Mouse (Mus musculus) forebrain, embryonic 11.5 days (tissue): ENCODE measurements at regions not wholly inside any gene's neighbourhood (a gene's known extent, or its start where the extent isn't known, plus 50 kb on each side); places are given as distances from the start of the nearest gene placed in this dataset.

Experiments used
- ATAC-seq: fragments of 200-750 bp; cut with Nextera tagmentation; replicated peaks from 2 replicates; pipeline ENCODE4 v1.8.0; 2017; ENCODE audit warnings: moderate TSS enrichment; ENCODE audit not compliant: low FRiP score
- DNase-seq: peaks from one replicate; pipeline ENCODE4 v3.0.0-alpha.2; 2017; ENCODE audit warnings: low spot score
- H3K27ac ChIP-seq: fragments of 300-500 bp; sonication (generic); 2 replicates; pipeline ENCODE4 v1.5.1; 2014; ENCODE audit warnings: low read depth, low read length
- H3K27me3 ChIP-seq: fragments of 300-500 bp; sonication (generic); 2 replicates; pipeline ENCODE4 v1.6.1; 2014; ENCODE audit warnings: mild to moderate bottlenecking, low read length, mixed read lengths; ENCODE audit not compliant: control insufficient read depth, insufficient read depth
- H3K36me3 ChIP-seq: fragments of 300-500 bp; sonication (generic); 2 replicates; pipeline ENCODE4 v1.6.1; 2014; ENCODE audit warnings: mild to moderate bottlenecking, low read length, moderate library complexity, mixed read lengths; ENCODE audit not compliant: control insufficient read depth, insufficient read depth
- H3K4me1 ChIP-seq: fragments of 300-500 bp; sonication (generic); replicated peaks from 2 replicates; pipeline ENCODE4 v1.6.1; 2014; ENCODE audit warnings: low read length, mixed read lengths; ENCODE audit not compliant: control insufficient read depth, insufficient read depth
- H3K4me2 ChIP-seq: fragments of 300-500 bp; sonication (generic); 2 replicates; pipeline ENCODE4 v1.6.1; 2014; ENCODE audit warnings: low read depth, mild to moderate bottlenecking, low read length, moderate library complexity, mixed read lengths; ENCODE audit not compliant: severe bottlenecking
- H3K4me3 ChIP-seq: fragments of 300-500 bp; sonication (generic); 2 replicates; pipeline ENCODE4 v1.5.1; 2014; ENCODE audit warnings: low read depth, low read length
- H3K9ac ChIP-seq: fragments of 300-500 bp; sonication (generic); 2 replicates; pipeline ENCODE4 v1.6.1; 2014; ENCODE audit warnings: low read length
- H3K9me3 ChIP-seq: fragments of 300-500 bp; sonication (generic); 2 replicates; pipeline ENCODE4 v1.6.1; 2016; ENCODE audit warnings: low read length, mixed read lengths; ENCODE audit not compliant: control insufficient read depth
- WGBS: fragments of 180-500 bp; shearing (Covaris S2); extraction: QIAGEN DNeasy Blood & Tissue Kit; methylation state at CpG from one replicate; pipeline ENCODE4 v1.1.7; 2014; 5-methylcytosine and 5-hydroxymethylcytosine counted together

- no peak for DNase-seq
- Histone ChIP-seq H3K9me3 (no peaks in the 10 kb centered on the region), H3K4me3 (no peak overlapping the region), H3K4me1 (no peaks in the 10 kb centered on the region), H3K27me3 (no peaks in the 10 kb centered on the region), H3K4me2 (no peak overlapping the region), H3K27ac (no peak overlapping the region), H3K9ac (no peak overlapping the region), H3K36me3 (no peaks in the 10 kb centered on the region)
- 0 out of 2 replicates have a peak, but pooled peaks have one; percentile 46 for ATAC-seq
- 69% methylated on average over 7 of the region's 7 CpGs for WGBS
These were observed 141.9 kb upstream of the Ghitm start for GRCm38 (mm10) chr14:37276728-37277695.

GRCm38 (mm10) chr14:37272063-37272462 is 137.0 kb upstream of the Ghitm start:
- 77% methylated on average over 2 of the region's 2 CpGs for WGBS
- H3K27me3 ChIP-seq = no peaks in the 10 kb centered on the region
- H3K4me1 ChIP-seq = no peaks in the 10 kb centered on the region
- H3K27ac ChIP-seq = no peak overlapping the region
- DNase-seq = no peak
- no peak for ATAC-seq
- H3K9ac ChIP-seq = no peak overlapping the region
- no peak overlapping the region for H3K4me3 ChIP-seq
- H3K9me3 ChIP-seq = no peaks in the 10 kb centered on the region
- no peak overlapping the region for H3K4me2 ChIP-seq
- H3K36me3 ChIP-seq = no peaks in the 10 kb centered on the region

GRCm38 (mm10) chr14:37271015-37271933 is 136.2 kb upstream of the Ghitm start:
- Histone ChIP-seq H3K4me3 (no peak overlapping the region), H3K9me3 (no peaks in the 10 kb centered on the region), H3K9ac (no peak overlapping the region), H3K27ac (no peak overlapping the region), H3K4me2 (no peak overlapping the region), H3K27me3 (no peaks in the 10 kb centered on the region), H3K36me3 (no peaks in the 10 kb centered on the region), H3K4me1 (no peaks in the 10 kb centered on the region)
- DNase-seq (peak; percentile 48), ATAC-seq (peak; percentile 74)
- 38% methylated on average over 6 of the region's 6 CpGs for WGBS

- Histone ChIP-seq H3K4me2 (no peak overlapping the region), H3K4me1 (no peaks in the 10 kb centered on the region), H3K27me3 (no peaks in the 10 kb centered on the region), H3K4me3 (no peak overlapping the region), H3K9ac (no peak overlapping the region), H3K27ac (no peak overlapping the region), H3K36me3 (no peaks in the 10 kb centered on the region), H3K9me3 (no peaks in the 10 kb centered on the region)
- no peak for ATAC-seq
- 62% methylated on average over 2 of the region's 2 CpGs for WGBS
- DNase-seq = no peak
These were observed 134.8 kb upstream of the Ghitm start for GRCm38 (mm10) chr14:37269920-37270319.

GRCm38 (mm10) chr14:37238632-37239032 is 103.6 kb upstream of the Ghitm start:
- no peaks in the 10 kb centered on the region for H3K27me3 ChIP-seq
- no peaks in the 10 kb centered on the region for H3K4me1 ChIP-seq
- H3K4me2 ChIP-seq = no peak overlapping the region
- WGBS = 43% methylated on average over 4 of the region's 4 CpGs
- DNase-seq = peak; percentile 86
- H3K4me3 ChIP-seq = no peak overlapping the region
- 0 out of 2 replicates have a peak overlapping the region, but pooled peaks have one; percentile 27 for H3K9ac ChIP-seq
- no peak overlapping the region for H3K27ac ChIP-seq
- no peaks in the 10 kb centered on the region for H3K36me3 ChIP-seq
- no peaks in the 10 kb centered on the region for H3K9me3 ChIP-seq
- ATAC-seq = peak; percentile 92

GRCm38 (mm10) chr14:37237191-37237590 is 102.1 kb upstream of the Ghitm start:
- WGBS = 92% methylated on average over 5 of the region's 5 CpGs
- no peaks in the 10 kb centered on the region for H3K4me1 ChIP-seq
- no peak for ATAC-seq
- H3K27me3 ChIP-seq = no peaks in the 10 kb centered on the region
- no peak overlapping the region for H3K4me2 ChIP-seq
- H3K9ac ChIP-seq = no peak overlapping the region
- H3K4me3 ChIP-seq = no peak overlapping the region
- no peaks in the 10 kb centered on the region for H3K9me3 ChIP-seq
- no peaks in the 10 kb centered on the region for H3K36me3 ChIP-seq
- no peak overlapping the region for H3K27ac ChIP-seq
- no peak for DNase-seq

- no peak overlapping the region for H3K4me2 ChIP-seq
- ATAC-seq = no peak
- no peak overlapping the region for H3K9ac ChIP-seq
- H3K9me3 ChIP-seq = no peaks in the 10 kb centered on the region
- H3K27me3 ChIP-seq = no peaks in the 10 kb centered on the region
- H3K4me3 ChIP-seq = no peak overlapping the region
- H3K27ac ChIP-seq = no peak overlapping the region
- H3K4me1 ChIP-seq = no peaks in the 10 kb centered on the region
- no peaks in the 10 kb centered on the region for H3K36me3 ChIP-seq
- no peak for DNase-seq
These were observed 73.2 kb upstream of the Ghitm start for GRCm38 (mm10) chr14:37208256-37208655.

- H3K36me3 ChIP-seq = no peaks in the 10 kb centered on the region
- DNase-seq = no peak
- H3K4me3 ChIP-seq = no peak overlapping the region
- ATAC-seq = no peak
- H3K27ac ChIP-seq = no peak overlapping the region
- no peaks in the 10 kb centered on the region for H3K4me1 ChIP-seq
- WGBS = 79% methylated on average over 5 of the region's 5 CpGs
- H3K9ac ChIP-seq = no peak overlapping the region
- no peak overlapping the region for H3K4me2 ChIP-seq
- no peaks in the 10 kb centered on the region for H3K27me3 ChIP-seq
- no peaks in the 10 kb centered on the region for H3K9me3 ChIP-seq
These were observed 54.7 kb upstream of the Ghitm start for GRCm38 (mm10) chr14:37189795-37190194.
